Mouse (Mus musculus) testis, adult 2 months (tissue): ENCODE data around the gene Slc10a6.

Experiments used
- CTCF ChIP-seq: fragments of 200-500 bp; IDR thresholded peaks from 2 replicates; pipeline ENCODE4 v1.5.1; 2012; ENCODE audit warnings: low read depth, mild to moderate bottlenecking, inconsistent platforms, low read length, moderate library complexity; ENCODE audit not compliant: control insufficient read depth, insufficient read depth, insufficient replicate concordance
- POLR2A ChIP-seq: fragments of 200-500 bp; IDR thresholded peaks from 2 replicates; pipeline ENCODE4 v1.6.1; 2012; ENCODE audit warnings: low read depth, mild to moderate bottlenecking, inconsistent platforms, low read length, moderate library complexity; ENCODE audit not compliant: control insufficient read depth

DNA sequence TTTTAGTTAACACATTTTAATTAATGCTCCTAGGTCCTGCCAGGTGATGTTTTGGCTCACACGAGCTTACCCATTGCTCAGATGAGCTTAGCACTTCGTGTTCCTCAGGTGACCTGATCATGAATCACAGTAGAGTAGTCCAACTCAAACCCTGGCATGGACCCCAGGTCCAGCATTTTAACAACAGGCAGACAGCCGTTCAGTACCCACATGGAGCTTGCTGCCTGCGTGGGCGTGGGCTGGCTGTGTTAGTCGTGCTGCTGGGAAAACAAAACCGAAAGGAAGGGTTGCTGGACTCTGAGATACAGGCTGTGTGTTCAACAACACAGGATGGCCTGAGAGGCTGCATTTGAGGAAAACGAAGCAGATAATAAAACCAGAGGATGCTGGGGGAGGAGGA, 36.5 kb downstream of the Slc10a6 start:
- no peak for TF ChIP-seq POLR2A
- TF ChIP-seq CTCF, result no peak
